Mouse (Mus musculus): ENCODE measurements around the gene Themis. TPM values are rescaled to one million over a fixed set of nuclear protein-coding genes. Genes with fewer than 3 reads are reported as not detected.

Gene Themis
- not detected in 2 replicates for polyA plus RNA-seq (2014; fragmentation: Nextera tagmentation; extraction: Ambion mirVana)

DNA sequence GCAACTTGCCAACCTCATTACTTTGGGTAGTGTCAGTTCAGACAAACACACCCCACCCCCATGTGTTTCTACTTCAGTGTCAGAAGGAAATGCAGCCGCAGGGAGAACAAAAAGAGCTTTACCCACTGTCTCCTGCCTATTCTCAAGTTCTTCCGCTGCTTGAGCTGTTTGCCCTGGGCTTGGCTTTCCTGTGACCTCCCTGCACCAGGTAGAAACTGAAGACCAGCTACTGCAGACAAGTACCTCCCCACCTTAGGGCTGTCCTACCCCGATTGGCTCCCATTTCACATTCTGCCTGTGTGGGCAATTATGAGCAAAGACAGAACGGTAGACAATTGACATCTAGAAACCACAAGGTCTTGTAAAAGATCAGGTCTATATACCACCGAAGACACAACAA lies at the start of gene Themis:
Gene Themis (plus strand): TSS at position 100 of the 400 bp plus-strand sequence.
- no peaks in the 10 kb centered on the region for H3K36me3 ChIP-seq (ENCODE audit: control insufficient read depth, insufficient read depth, low read length)
- no peak for ATAC-seq (ENCODE audit: insufficient read depth, low FRiP score, low TSS enrichment)
- no peaks in the 10 kb centered on the region for H3K27me3 ChIP-seq (ENCODE audit: control insufficient read depth, insufficient read depth, low read length)
- H3K27ac ChIP-seq (ENCODE audit: low read depth, low read length) = no peak within 1 kb of the TSS
- DNase-seq (ENCODE audit: low spot score) = no peak
- no peaks in the 10 kb centered on the region for H3K9me3 ChIP-seq (ENCODE audit: control insufficient read depth, low read length)
- H3K9ac ChIP-seq (ENCODE audit: low read length) = no peak within 1 kb of the TSS
- H3K4me1 ChIP-seq (ENCODE audit: control insufficient read depth, insufficient read depth, low read length) = no peaks in the 10 kb centered on the region
- H3K4me3 ChIP-seq (ENCODE audit: low read depth, low read length) = no peak within 1 kb of the TSS
- WGBS = 74% methylated on average over 5 of the region's 5 CpGs
- no peak within 1 kb of the TSS for H3K4me2 ChIP-seq (ENCODE audit: low read depth)

DNA sequence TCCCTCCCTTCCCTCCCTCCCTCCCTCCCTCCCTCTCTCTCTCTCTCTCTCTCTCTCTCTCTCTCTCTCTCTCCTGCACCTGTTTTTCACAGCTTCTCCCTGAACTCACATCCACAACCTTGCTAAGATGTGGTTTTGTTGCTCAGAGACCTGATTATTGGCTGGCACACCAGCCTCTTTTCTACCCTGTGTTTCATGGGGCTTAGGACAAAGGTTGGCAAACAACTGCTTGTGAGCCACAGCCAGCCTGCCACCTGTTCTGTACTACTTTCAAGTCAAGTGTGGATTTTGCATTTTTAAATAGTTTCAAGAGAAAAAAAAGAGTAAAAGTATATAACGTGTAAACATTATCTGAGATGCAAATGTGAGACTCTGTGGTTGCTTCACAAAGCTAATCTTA lies 48.7 kb upstream of the Themis start:
- Histone ChIP-seq H3K27me3 (ENCODE audit: control insufficient read depth, insufficient read depth, low read length) (no peaks in the 10 kb centered on the region), H3K9ac (ENCODE audit: low read length) (no peak overlapping the region), H3K4me1 (ENCODE audit: control insufficient read depth, insufficient read depth, low read length) (no peaks in the 10 kb centered on the region), H3K4me3 (ENCODE audit: low read depth, low read length) (no peak overlapping the region), H3K36me3 (ENCODE audit: control insufficient read depth, insufficient read depth, low read length) (no peaks in the 10 kb centered on the region), H3K9me3 (ENCODE audit: control insufficient read depth, low read length) (no peaks in the 10 kb centered on the region), H3K4me2 (ENCODE audit: low read depth) (no peak overlapping the region), H3K27ac (ENCODE audit: low read depth, low read length) (no peak overlapping the region)
- ATAC-seq (ENCODE audit: insufficient read depth, low FRiP score, low TSS enrichment) (no peak), DNase-seq (ENCODE audit: low spot score) (no peak)
- WGBS = 94% methylated on average over 1 of the region's 1 CpGs

GRCm38 (mm10) chr10:28636096-28636495 lies 32.1 kb upstream of the Themis start:
- no peaks in the 10 kb centered on the region for H3K36me3 ChIP-seq (ENCODE audit: control insufficient read depth, insufficient read depth, low read length)
- no peaks in the 10 kb centered on the region for H3K4me1 ChIP-seq (ENCODE audit: control insufficient read depth, insufficient read depth, low read length)
- no peaks in the 10 kb centered on the region for H3K9me3 ChIP-seq (ENCODE audit: control insufficient read depth, low read length)
- no peak overlapping the region for H3K4me2 ChIP-seq (ENCODE audit: low read depth)
- no peak for DNase-seq (ENCODE audit: low spot score)
- H3K9ac ChIP-seq (ENCODE audit: low read length) = no peak overlapping the region
- no peak overlapping the region for H3K4me3 ChIP-seq (ENCODE audit: low read depth, low read length)
- no peak overlapping the region for H3K27ac ChIP-seq (ENCODE audit: low read depth, low read length)
- no peaks in the 10 kb centered on the region for H3K27me3 ChIP-seq (ENCODE audit: control insufficient read depth, insufficient read depth, low read length)
- ATAC-seq (ENCODE audit: insufficient read depth, low FRiP score, low TSS enrichment) = no peak

DNA sequence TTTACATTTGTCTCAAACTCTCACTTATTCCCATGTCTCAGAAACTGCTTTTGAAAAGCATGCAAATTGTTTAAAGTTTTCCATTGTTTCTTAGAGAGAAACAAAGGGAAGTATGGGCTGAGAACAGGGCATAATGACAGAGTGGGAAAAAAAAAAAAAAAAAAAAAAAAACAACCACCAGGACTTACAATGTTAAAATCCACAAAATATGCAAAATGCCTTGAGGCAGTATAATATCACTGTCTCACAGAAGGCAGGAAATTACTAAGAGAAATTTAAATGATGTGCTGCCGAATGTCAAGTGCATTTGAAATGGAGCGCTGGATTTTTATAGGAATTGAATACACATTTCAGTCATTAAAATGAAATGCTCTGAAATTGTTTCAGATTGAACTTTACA lies 26.3 kb upstream of the Themis start:
- H3K4me3 ChIP-seq (ENCODE audit: low read depth, low read length) = no peak overlapping the region
- DNase-seq (ENCODE audit: low spot score) (no peak), ATAC-seq (ENCODE audit: insufficient read depth, low FRiP score, low TSS enrichment) (no peak)
- H3K4me1 ChIP-seq (ENCODE audit: control insufficient read depth, insufficient read depth, low read length) = no peaks in the 10 kb centered on the region
- H3K36me3 ChIP-seq (ENCODE audit: control insufficient read depth, insufficient read depth, low read length) = no peaks in the 10 kb centered on the region
- H3K9ac ChIP-seq (ENCODE audit: low read length) = no peak overlapping the region
- no peaks in the 10 kb centered on the region for H3K9me3 ChIP-seq (ENCODE audit: control insufficient read depth, low read length)
- H3K27ac ChIP-seq (ENCODE audit: low read depth, low read length) = no peak overlapping the region
- no peaks in the 10 kb centered on the region for H3K27me3 ChIP-seq (ENCODE audit: control insufficient read depth, insufficient read depth, low read length)
- H3K4me2 ChIP-seq (ENCODE audit: low read depth) = no peak overlapping the region
- WGBS = 98% methylated on average over 2 of the region's 2 CpGs

DNA sequence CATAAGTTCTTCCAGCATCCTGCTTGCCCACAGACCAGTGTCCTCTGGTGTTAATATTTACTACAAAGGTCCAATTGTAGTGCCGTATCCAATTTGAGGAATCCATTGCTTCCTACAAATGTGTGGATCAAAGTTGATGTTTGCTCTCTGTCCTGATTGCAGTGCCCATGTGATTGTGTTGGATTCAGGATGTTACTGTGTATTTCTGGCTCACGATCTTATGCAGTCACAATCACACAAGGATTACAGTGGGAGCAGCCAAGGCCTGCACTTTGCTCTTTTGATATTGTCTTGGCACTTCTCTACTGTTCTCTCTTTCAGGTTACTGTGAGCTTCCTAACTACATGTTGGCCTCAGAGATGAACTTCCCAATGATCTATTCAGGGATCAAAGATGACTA lies 20.3 kb upstream of the Themis start:
- H3K27me3 ChIP-seq (ENCODE audit: control insufficient read depth, insufficient read depth, low read length) = no peaks in the 10 kb centered on the region
- ATAC-seq (ENCODE audit: insufficient read depth, low FRiP score, low TSS enrichment) (no peak), DNase-seq (ENCODE audit: low spot score) (no peak)
- no peaks in the 10 kb centered on the region for H3K9me3 ChIP-seq (ENCODE audit: control insufficient read depth, low read length)
- H3K4me3 ChIP-seq (ENCODE audit: low read depth, low read length) = no peak overlapping the region
- WGBS = 91% methylated on average over 2 of the region's 2 CpGs
- no peaks in the 10 kb centered on the region for H3K36me3 ChIP-seq (ENCODE audit: control insufficient read depth, insufficient read depth, low read length)
- no peaks in the 10 kb centered on the region for H3K4me1 ChIP-seq (ENCODE audit: control insufficient read depth, insufficient read depth, low read length)
- no peak overlapping the region for H3K4me2 ChIP-seq (ENCODE audit: low read depth)
- H3K9ac ChIP-seq (ENCODE audit: low read length) = no peak overlapping the region
- H3K27ac ChIP-seq (ENCODE audit: low read depth, low read length) = no peak overlapping the region

- Histone ChIP-seq H3K9ac (ENCODE audit: low read length) (no peak overlapping the region), H3K27me3 (ENCODE audit: control insufficient read depth, insufficient read depth, low read length) (no peaks in the 10 kb centered on the region), H3K27ac (ENCODE audit: low read depth, low read length) (no peak overlapping the region), H3K9me3 (ENCODE audit: control insufficient read depth, low read length) (no peaks in the 10 kb centered on the region), H3K4me2 (ENCODE audit: low read depth) (no peak overlapping the region), H3K36me3 (ENCODE audit: control insufficient read depth, insufficient read depth, low read length) (no peaks in the 10 kb centered on the region), H3K4me1 (ENCODE audit: control insufficient read depth, insufficient read depth, low read length) (no peaks in the 10 kb centered on the region), H3K4me3 (ENCODE audit: low read depth, low read length) (no peak overlapping the region)
- no peak for DNase-seq (ENCODE audit: low spot score)
- WGBS = 81% methylated on average over 6 of the region's 6 CpGs
- no peak for ATAC-seq (ENCODE audit: insufficient read depth, low FRiP score, low TSS enrichment)
These were observed 18.9 kb upstream of the Themis start for GRCm38 (mm10) chr10:28649109-28649899.

DNA sequence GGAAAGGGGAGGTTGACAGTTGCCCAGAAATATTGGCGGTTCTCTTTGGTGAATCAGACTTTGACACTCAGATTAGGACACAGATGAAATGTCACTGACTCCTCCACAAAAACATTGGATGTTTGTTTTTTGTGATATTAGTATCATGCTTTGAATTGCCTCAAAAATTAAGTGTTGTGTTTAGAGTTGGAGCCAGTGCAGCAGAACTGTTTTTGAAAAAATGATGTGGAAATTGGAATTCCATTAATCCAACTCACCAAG lies 18.3 kb upstream of the Themis start:
- Histone ChIP-seq H3K36me3 (ENCODE audit: control insufficient read depth, insufficient read depth, low read length) (no peaks in the 10 kb centered on the region), H3K9ac (ENCODE audit: low read length) (no peak overlapping the region), H3K4me3 (ENCODE audit: low read depth, low read length) (no peak overlapping the region), H3K27me3 (ENCODE audit: control insufficient read depth, insufficient read depth, low read length) (no peaks in the 10 kb centered on the region), H3K4me1 (ENCODE audit: control insufficient read depth, insufficient read depth, low read length) (no peaks in the 10 kb centered on the region), H3K9me3 (ENCODE audit: control insufficient read depth, low read length) (no peaks in the 10 kb centered on the region), H3K4me2 (ENCODE audit: low read depth) (no peak overlapping the region), H3K27ac (ENCODE audit: low read depth, low read length) (no peak overlapping the region)
- ATAC-seq (ENCODE audit: insufficient read depth, low FRiP score, low TSS enrichment) (no peak), DNase-seq (ENCODE audit: low spot score) (no peak)
- WGBS = 29% methylated on average over 1 of the region's 1 CpGs

DNA sequence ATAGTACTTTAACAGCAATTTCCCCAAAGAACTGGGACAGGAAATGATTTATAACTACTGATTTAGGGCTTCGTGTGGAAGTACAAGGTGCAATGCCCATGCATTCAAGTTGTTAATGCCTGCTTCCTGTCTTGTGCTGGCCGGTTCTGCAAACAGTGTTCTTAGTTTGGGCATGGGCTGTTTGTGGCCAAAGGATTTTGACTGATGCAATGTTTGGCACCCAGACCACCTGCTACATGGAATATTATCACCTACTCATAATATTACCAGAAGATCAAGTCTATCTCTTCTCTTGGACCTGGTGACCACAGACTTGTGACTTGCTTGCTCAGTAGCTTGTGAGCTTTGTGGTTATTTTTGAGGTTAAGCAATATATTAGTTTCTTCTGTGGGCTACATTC lies 16.2 kb upstream of the Themis start:
- Histone ChIP-seq H3K36me3 (ENCODE audit: control insufficient read depth, insufficient read depth, low read length) (no peaks in the 10 kb centered on the region), H3K4me1 (ENCODE audit: control insufficient read depth, insufficient read depth, low read length) (no peaks in the 10 kb centered on the region), H3K27ac (ENCODE audit: low read depth, low read length) (no peak overlapping the region), H3K27me3 (ENCODE audit: control insufficient read depth, insufficient read depth, low read length) (no peaks in the 10 kb centered on the region), H3K9ac (ENCODE audit: low read length) (no peak overlapping the region), H3K9me3 (ENCODE audit: control insufficient read depth, low read length) (no peaks in the 10 kb centered on the region), H3K4me3 (ENCODE audit: low read depth, low read length) (no peak overlapping the region), H3K4me2 (ENCODE audit: low read depth) (no peak overlapping the region)
- DNase-seq (ENCODE audit: low spot score) (no peak), ATAC-seq (ENCODE audit: insufficient read depth, low FRiP score, low TSS enrichment) (no peak)
- WGBS = 77% methylated on average over 2 of the region's 2 CpGs

DNA sequence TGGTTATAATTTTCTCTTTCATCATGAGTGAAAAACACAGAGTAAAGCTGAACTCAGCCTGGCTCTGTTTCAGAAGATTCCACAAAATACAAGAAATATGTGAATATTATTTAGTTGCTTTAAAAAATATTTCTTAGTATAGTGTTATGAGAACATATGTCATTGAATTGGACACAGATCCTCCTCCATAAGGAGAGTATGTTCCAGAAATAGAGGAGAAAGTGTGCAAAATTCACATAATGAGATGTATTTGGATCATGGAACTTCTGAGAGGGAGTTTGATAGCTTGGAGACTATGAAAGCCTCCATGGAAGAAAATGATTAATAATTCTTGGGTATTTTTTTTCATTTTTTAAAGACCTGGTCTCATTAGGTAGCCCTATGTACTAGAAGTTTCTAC lies 13.4 kb upstream of the Themis start:
- H3K9ac ChIP-seq (ENCODE audit: low read length) = no peak overlapping the region
- H3K9me3 ChIP-seq (ENCODE audit: control insufficient read depth, low read length) = no peaks in the 10 kb centered on the region
- no peak overlapping the region for H3K4me3 ChIP-seq (ENCODE audit: low read depth, low read length)
- no peaks in the 10 kb centered on the region for H3K36me3 ChIP-seq (ENCODE audit: control insufficient read depth, insufficient read depth, low read length)
- H3K4me2 ChIP-seq (ENCODE audit: low read depth) = no peak overlapping the region
- DNase-seq (ENCODE audit: low spot score) (no peak), ATAC-seq (ENCODE audit: insufficient read depth, low FRiP score, low TSS enrichment) (no peak)
- no peak overlapping the region for H3K27ac ChIP-seq (ENCODE audit: low read depth, low read length)
- no peaks in the 10 kb centered on the region for H3K4me1 ChIP-seq (ENCODE audit: control insufficient read depth, insufficient read depth, low read length)
- no peaks in the 10 kb centered on the region for H3K27me3 ChIP-seq (ENCODE audit: control insufficient read depth, insufficient read depth, low read length)
